Mouse (Mus musculus): Measurements from ENCODE around the gene E130308A19Rik.

GRCm38 (mm10) chr4:59803358-59803757 lies 177.3 kb downstream of the E130308A19Rik start:
- no peak for TF ChIP-seq POLR2A (IDR thresholded peaks at IDR 0.05; ENCODE audit: insufficient read length, low read depth)
- no peak for TF ChIP-seq MAX (IDR thresholded peaks at IDR 0.05; ENCODE audit: low read depth)
- no peak for TF ChIP-seq USF1 (IDR thresholded peaks at IDR 0.05; ENCODE audit: low read depth)
- no peak for TF ChIP-seq POLR2AphosphoS2 (IDR thresholded peaks at IDR 0.05; ENCODE audit: insufficient read length, low read depth)
- TF ChIP-seq TCF3 (IDR thresholded peaks at IDR 0.05; ENCODE audit: insufficient read length, low read depth), result no peak
- no peak for TF ChIP-seq MYOG (IDR thresholded peaks at IDR 0.05; ENCODE audit: control insufficient read depth in 1 of 3, insufficient read depth in 1 of 3, insufficient read length in 2 of 3, low read depth in 2 of 3)

Measured in myocyte (in vitro differentiated cells).